Mouse (Mus musculus) kidney, postnatal 14 days (tissue): ENCODE measurements around the gene Mapk8ip1.

ENCODE experiments used
- DNase-seq: peaks from one replicate; pipeline ENCODE4 v3.0.0; 2022; ENCODE audit warnings: mixed read lengths

The Mapk8ip1 gene

DNA sequence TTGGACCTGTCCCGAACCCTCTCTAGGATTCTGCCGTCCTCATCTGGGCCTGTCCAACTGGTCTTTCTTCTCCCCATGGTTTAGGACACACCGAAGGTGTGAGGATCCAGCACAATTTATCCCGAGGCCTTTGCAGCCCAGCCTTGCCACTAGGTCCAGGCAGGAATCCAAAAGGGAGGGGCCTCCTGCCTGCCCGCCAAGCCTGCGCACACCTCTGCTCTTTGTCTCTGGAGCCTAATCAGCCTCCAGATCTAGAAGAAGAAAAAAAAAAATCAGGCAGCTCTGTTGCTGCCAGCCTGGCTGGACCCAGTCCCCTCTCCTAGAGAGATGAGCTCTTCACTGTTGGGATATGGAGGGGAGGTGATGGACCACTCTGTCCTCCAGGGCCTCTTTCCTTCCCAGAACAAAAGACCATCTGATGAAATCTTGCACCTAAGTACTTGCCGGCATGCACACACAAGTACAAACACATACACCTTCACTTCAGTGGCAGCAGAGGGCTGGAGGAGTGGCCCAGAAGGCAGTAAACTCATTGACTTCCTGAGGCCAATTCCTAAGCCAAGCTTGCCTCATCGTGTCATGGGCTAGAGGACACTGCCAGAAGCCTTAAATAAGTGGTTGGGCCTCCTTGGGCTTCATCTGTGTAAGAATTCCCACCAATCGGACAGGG is 28.2 kb downstream of the Mapk8ip1 start:
- DNase-seq, result peak; percentile 88

DNA sequence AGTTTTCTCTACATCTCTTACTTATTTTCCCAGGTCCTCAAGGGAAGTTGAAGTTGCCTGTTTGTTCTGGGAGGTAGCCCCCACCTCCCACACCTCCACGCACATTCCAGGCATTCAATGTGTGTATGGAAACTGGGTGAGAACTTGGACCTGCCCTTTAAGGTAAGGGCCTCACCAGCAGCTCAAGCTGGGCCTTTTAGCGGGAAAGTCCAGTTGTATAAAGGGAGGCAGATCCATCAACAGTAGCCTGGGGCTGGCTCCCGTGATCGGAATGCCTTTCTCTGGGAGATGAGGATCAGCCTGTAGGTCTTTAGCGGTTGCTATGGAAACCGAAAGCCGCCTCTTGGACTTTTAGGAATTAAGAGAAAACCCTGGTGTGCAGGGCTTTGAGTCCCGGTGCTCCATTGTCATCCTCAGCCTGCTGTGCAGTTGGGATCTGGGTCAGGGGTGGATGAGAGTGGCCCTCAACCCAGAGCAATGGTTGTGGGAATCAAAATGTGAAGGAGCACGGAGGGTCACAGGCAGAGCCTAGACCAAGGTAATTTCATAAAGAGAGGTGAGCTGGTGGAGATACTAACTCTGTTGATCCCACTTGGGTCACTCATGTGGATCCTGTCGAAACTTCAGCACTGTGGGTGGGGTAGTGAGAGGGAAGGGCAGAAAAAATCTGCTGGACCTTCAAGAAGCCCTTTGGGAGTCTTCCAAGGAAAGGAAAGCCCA is 28.9 kb downstream of the Mapk8ip1 start:
- peak; percentile 45 for DNase-seq

DNA sequence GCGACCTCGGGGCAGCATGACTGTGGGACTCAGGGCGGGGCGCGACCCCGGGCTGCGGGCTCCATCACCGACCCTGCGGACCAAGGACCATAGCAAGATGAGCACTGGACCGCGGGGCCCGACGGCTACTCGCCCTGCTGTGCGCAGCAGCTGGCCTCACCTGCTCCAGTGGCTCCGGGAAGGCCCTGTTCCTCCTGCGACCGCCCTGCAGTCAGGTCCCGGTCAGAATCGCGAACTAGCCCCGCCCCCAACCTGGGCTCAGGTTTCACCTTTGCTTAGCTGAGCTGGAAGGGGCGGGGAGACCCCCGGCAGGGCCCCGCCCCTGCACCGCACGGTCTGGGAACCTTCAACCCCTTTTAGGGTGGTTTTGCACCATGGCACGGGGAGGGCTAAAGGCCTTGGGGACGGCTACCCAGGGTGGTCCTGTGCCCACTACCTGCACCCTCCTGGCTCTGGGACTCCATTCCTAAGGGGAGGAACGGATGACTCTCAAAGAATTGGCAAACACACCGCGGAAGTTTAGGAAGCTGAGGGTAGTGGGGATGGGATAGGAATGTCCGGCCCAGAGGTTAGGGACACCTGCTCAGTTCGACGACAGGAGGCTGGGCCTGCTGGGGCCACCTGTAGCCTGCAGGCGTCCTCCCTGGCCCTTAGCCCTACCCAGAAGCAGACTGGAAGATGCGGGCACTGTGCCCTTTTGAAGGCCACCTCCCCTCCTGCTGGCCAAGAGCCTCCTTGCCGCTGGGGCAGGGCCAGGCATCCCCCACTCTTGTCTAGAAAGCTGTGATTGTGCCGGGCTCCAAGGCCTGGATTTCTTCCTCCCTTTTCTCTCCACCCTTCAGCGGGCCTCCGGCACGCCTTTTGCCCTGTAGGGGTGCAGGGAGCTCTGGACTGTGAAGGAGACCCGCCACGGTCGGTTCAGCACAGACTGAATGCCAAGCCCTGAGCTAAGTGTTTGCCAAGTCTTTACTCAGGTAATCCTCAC is 29.9 kb downstream of the Mapk8ip1 start:
- DNase-seq, result peak; percentile 95

DNA sequence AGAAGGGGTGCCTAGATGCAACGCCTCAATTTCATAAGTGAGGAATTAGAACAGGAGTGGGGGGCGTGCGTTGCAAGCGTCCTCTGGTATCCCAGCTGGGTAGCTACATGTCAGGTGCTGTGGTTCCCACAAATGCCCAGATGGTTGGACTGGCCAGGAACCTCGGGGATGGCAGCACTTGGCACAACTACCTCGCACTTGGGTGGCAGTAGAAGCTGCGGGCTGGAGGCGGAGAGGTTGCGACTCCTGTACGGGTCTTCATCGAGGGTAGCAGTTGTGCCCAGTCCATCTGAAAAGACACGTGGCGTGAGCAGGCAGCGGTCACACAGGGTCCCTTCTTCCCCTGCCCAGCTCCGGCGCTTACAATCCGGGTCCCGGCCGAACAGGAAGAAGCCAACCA is 30.7 kb downstream of the Mapk8ip1 start:
- DNase-seq, result no peak

GRCm38 (mm10) chr2:92367383-92368029 is 33.6 kb downstream of the Mapk8ip1 start:
- DNase-seq, result peak; percentile 49

GRCm38 (mm10) chr2:92365568-92365967 is 35.5 kb downstream of the Mapk8ip1 start:
- DNase-seq, result no peak

DNA sequence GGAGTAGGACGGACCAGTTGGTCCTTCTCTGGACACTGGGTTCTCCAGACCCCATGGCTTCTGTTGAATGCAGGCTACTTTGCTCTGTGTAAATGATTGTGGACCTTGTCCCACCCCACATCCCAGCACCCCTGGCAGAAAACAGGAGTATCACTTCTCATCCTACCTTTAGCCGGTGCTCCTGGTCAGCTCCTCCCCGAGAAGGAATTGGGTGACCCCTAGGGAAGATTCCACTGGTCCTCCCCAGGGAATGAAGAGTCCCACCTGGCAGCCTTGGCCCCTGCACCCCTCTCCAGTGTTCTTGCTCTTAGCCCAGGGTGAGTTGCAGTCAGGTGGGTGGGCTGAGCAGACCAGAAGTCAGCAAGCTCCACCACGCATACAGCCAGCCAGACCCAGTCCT is 37.0 kb downstream of the Mapk8ip1 start:
- DNase-seq, result peak; percentile 0

DNA sequence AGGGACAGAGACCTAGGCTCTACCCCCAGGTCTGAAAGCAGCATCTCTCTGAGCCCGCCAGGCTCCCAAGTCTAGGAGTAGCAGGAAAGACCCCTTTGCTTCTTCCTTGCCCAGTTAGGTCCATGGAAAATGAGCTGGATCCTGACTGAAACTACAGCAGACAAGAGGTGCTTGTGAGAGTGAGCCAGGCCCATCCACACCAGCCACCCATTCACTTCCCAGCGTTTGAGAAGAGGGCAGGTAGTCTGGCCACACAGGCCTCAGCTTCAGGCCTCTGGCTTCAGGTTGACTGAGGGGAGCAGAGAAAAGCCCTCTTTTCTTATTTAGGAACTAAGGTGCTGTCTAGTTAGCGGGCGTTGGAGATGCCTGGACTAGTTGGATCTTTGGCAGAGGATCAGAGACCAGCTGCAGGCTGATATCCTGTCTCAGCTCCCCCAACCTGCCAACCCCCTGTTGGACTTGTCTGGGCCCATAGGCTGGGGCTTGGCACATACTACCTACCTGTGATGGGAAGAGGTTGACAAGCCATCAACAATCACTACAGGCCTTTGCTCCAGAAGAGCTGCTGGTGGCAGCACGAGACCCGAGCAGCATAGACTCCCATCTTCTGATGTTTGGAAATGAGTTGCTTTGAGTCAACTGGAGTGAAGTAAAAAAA is 38.4 kb downstream of the Mapk8ip1 start:
- peak; percentile 0 for DNase-seq

DNA sequence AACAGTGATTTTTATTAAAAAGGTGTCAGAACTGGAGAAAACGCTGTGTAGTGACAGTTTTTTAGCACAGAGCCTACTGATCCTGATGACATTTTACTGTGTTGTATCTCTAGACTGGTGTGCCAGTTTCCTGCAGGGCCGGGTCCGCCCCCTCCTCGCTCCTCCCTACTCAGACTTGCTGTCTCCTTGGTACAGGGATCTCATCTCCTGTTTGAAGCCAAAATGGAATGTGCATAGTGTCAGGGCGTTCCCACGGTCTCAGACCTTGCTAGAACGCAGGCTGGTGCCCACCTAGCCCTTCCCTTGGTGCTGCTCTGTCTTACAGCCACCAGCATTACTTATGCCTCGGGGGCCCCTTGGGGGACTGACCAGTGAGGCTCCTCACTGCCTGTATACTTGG is 39.3 kb downstream of the Mapk8ip1 start:
- DNase-seq, result no peak

DNA sequence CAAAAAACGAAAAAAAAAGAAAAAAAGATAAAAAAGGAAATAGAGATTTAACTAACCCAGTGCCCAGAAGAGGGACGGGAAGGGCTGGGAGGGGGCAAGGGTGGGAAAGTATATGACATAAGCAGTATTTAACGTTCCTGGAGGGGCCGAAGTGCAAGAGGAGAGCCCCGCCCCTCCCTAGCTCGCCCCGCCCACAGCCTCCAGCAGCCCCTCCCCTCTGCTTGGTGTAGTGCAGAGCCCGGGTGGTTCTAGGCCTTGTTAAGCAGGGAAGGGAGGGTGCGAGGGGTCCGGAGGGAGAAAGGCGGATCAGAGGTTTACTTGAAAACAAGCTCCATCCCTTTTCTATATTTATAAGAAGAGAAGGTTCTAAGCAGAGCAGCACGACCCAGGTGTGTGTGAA is 40.2 kb downstream of the Mapk8ip1 start:
- DNase-seq, result peak; percentile 48

DNA sequence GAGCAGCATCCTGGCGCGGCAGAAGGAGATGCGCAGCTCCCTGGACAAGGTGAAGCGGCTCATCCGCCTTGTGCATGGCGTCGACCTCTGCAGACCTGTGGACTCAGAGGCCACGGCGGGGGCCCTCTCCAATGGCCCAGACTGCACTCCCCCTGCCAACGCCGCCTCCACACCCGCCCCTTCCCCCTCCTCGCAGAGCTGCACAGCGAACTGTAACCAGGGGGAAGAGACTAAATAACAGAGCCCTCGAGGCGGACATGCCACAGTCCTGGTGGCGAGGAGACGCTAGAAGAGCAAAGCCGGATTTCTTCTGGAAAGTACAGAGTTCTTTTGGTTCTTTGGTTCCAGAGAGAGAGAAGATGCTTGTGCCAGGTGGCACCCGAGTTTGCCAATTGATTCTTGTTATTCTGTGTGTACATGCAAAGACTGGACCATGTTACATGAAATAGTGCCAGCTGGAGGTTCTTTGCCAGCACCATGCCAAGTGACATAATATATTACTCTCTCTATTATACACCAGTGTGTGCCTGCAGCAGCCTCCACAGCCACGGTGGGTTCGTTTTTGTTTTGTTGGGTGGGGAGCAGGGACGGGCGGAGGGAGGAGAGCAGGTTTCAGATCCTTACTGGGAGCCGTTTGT is 40.8 kb downstream of the Mapk8ip1 start:
- peak; percentile 14 for DNase-seq

GRCm38 (mm10) chr2:92359301-92359700 is 41.8 kb downstream of the Mapk8ip1 start:
- DNase-seq, result peak; percentile 58

DNA sequence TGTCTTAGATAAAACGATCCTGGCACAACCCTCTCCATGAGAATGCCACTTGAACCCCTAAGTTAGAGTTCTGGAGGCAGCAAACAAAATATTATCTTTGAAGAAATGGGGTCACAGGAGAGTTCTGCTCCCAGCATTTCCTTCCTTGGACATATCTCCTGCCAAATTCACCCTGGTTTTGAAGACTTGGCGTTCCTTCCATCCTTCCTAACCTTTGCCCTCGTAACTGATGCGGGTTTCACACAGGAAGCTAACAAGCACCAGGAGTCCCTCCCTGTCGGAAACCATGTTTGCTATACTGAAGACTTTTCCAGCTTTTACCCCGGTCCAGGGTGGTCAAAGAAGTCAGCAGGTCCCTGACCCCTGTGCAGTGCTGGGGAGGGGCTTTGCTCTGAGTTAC is 46.8 kb downstream of the Mapk8ip1 start:
- DNase-seq, result peak; percentile 39

- no peak for DNase-seq
These were observed 47.7 kb downstream of the Mapk8ip1 start for GRCm38 (mm10) chr2:92353402-92353801.

GRCm38 (mm10) chr2:92350686-92351085 is 50.4 kb downstream of the Mapk8ip1 start:
- no peak for DNase-seq

DNA sequence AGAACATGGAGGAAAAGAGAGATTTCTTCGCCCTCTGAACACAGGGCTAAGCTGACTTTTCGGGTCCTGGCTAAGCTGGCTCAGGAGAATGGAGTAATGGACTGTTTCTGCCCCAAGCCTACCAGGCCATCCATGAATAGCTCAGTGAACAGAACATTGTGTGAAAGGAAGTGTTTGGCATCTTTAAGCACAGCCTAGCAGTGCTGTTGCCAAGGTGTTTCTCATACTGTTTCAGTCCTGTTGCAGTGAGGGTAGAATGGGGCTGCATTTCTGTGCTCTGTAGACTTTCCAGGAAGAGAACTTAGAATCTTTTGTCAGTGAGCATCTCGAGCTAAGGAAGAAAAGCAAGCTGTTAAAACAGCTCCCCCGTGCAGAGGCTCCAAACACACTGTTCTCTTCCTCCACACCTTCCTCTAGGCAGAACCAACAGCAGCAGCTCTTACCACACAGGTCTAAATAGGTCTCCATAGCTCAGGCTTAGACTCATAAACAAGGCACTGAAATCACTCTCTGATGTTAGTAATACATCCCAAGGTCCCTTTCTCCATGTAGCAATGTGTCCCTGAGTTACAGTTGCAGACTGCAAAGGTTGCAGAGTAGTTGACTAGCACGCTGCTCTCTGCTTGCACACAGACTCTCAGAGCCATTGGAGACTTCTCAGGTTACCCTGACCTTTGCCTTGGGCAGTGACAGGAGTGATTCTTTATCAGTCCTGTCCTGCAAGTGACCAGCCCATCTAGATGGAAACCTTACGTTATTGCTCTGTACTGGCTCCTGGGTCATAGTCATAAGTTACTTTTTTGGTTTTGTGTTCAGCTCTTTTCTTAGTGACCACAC is 51.3 kb downstream of the Mapk8ip1 start:
- DNase-seq, result no peak

GRCm38 (mm10) chr2:92347191-92347590 is 53.9 kb downstream of the Mapk8ip1 start:
- no peak for DNase-seq

GRCm38 (mm10) chr2:92342418-92342817 is 58.6 kb downstream of the Mapk8ip1 start:
- DNase-seq, result no peak
